Mouse (Mus musculus): ENCODE results near the gene Ldb1.

GRCm38 (mm10) chr19:46078535-46078934 lies 33.5 kb upstream of the Ldb1 start:
- no peak for TF ChIP-seq GATA1 (IDR thresholded peaks at IDR 0.05; ENCODE audit: low read length)
- TF ChIP-seq TAL1 (IDR thresholded peaks at IDR 0.05; ENCODE audit: low read length): no peak

All from erythroblast, embryonic 14.5 days (primary cell).